Mouse (Mus musculus) heart, postnatal 10 days (tissue): ENCODE data around the gene Gm11037. TPM values are rescaled to one million over a fixed set of nuclear protein-coding genes. Genes with fewer than 3 reads are reported as not detected.

Experiments used
- DNase-seq, 2 experiments: peaks; one replicate each; pipeline ENCODE4 v3.0.0; 2021
- intact Hi-C: fragments of 180-260 bp; cut with DNase I; formaldehyde crosslinking; loops from one replicate; pipeline ENCODE4 v1.15.1; 2025
- total RNA-seq, 2 experiments: library from RNA; stranded (reverse); gene quantifications; 2 replicates each; pipeline ENCODE4 v1.2.3; 2021

Gm11037 gene
- total RNA-seq, 2 experiments from 2014 or later: not detected

DNA sequence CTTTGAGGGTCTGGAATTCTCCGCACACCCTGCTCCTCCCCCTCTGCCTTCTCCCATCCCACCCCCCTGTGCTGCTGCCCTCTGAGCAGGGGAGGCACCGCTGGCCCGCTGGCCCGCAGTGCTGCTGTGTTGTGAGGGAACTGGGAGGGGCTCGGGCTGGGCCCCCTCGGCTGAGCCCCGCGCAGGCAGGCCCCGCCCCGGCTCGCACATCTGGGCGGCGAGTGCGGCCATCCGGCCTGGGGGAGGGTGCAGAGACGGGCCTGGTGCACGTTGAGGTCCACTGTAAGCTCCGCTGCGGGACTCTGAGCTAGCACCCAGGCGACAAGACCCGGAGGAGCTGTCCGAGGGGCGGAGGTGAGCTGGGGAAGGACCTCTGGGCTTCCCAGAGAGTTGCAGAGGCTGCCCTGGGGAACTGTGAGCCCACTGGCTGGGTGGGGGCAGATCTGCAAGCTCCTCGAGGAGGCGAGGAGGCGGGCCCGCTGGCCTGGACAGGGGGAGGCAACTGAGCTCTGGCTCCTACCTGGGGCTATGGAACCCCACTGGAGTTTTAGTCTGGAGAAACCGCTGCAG is 6.1 kb upstream of the Gm11037 start, which contains the start of gene Hspa12b:
Gene Hspa12b, plus strand, starts transcription at position 120 of the 570 bp plus-strand sequence.
- DNase-seq: peak; percentile 78 to 80
- intact Hi-C loops: no loop called here

DNA sequence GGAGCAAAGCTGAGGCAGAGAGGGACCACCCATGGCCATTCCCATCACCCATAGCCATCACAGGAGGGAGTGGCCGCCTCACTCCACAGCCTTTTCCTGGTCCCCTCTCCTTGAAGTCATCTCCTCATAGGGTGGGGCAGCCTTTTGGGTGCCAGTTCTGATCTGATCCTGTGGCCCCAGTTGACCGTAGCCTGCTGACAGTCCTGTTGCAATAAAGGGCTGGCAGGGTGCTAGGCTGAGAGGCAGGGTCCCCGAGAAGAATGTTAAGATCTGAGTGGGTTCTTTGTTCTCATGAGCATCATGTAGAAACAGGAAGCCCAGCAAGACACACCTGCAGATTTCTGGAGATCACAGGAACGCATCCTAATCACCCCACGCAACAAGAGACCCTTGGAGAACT is 5.1 kb upstream of the Gm11037 start:
- DNase-seq: peak in 1 of 2 experiments; percentile 32
- intact Hi-C loops: no loop called here

DNA sequence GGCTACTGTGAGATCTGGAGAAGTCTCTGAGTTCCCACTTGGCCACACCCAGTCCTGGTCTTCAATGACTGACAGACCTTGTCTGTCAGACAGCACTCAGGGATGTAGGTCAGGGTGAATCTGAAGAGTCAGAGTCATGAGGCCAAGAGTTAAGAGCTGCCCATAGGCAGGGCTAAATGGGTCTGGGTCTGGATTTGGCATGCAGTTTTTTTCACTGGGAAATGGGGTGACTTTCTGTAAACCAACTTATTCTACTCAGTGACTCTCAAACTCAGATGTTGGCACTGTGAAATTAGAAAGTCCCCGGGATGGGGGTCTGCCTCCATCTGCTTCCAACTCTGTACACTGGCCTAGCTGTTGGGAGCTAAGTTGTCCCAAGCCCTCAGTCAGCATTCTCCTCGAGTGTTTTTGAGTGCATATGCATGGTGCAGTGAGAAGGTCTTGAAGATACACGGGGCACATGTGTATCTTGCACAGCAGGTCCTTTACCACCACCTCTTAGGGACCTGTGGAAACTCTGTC is 4.6 kb upstream of the Gm11037 start:
- intact Hi-C loops: no loop called here
- peak in 1 of 2 experiments; percentile 1 for DNase-seq

DNA sequence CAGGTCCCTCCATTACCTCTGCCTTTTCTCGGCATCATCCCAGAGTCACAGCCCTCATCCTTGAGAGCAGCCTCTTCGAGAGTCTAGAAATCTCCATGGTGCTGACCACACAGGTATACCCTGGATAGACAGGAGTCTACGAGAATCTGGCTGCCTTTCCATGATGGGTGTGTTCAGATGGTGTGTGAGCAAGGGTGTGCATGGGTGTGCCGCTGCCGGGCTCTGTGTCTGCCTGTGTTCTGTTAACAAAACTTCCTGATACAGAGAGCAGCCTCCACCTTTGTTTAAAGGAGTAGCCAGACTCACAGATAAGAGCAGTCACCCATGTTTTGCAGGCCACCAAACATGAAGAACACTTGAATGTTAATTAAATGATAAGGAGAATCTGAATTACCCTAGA is 3.5 kb upstream of the Gm11037 start:
- intact Hi-C loops: no loop called here
- peak in 1 of 2 experiments; percentile 16 for DNase-seq

DNA sequence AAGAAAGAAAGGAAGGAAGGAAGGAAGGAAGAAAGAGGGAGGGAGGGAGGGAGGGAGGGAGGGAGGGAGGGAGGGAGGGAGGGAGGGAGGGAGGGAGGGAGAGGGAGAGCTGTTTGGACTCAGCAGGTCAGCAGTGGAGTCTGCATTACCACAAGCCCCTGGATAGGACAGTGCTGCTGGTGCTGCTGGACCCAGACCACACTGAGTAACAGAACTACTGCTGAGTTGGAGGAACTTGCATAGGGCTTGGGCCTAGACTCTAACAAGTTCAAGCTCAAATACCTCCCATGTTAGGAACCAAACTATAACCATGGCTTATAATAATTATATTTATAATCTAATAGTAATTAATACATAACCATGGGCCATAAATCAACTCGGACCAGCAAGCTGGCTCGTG is 2.4 kb upstream of the Gm11037 start:
- DNase-seq: no peak
- intact Hi-C loops: no loop called here

DNA sequence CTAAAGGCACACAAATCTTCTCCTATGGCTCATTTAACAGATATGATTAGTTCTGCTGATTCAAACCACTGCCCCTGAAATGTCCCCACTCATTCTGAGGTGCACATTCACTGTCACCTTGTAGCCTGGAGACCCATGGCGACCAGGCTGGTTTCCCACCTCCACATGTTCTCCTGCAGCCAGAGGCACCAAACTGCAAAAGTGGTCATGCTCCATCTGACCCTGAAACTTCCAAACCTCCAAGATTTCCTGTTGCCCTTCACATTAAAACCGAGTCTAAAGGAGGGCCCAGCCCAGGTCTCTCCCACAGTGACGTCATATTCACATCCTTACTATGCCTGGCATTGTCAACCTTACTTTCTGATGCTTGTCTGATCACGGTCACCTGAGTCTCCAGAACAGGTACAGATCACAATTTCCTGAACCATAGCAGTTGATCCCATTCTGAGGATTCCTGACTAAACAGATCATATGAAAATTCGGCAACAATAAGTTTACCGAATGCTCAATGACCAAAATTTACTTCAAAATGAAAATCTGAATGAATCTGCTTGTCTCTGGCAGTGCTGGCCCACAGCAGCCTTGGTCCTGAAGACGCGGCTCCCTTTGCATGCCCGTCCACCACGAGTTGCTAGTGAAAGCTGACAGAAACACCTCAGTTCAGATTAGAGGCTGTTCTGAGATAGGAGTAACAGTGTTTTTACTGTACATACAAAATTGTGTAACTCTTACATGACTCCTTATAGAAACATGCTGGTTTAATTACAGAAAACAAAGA is 997 bp upstream of the Gm11037 start:
- DNase-seq: peak in 1 of 2 experiments; percentile 1
- intact Hi-C loops: no loop called here

DNA sequence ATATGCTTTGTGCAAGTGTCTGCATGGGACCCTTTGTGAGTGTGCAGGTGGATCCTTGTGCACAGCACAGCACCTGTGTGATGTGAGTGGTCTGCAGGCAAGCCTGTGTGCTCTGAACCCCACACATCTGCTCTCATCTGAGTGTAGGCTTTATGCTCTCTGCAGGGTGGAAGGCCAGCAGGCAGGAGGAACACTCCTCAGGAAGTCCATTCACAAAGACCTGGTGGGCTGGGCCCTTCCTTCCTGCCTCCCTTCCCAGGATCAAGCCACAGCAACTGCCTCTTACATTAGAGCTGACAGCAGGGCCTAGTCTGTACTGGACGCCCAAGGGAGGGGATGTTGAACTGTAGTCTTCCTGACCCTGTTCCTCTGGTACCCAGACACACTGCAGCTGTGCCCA is 1.1 kb downstream of the Gm11037 start:
- intact Hi-C loops: no loop called here
- DNase-seq: peak in 1 of 2 experiments; percentile 60

DNA sequence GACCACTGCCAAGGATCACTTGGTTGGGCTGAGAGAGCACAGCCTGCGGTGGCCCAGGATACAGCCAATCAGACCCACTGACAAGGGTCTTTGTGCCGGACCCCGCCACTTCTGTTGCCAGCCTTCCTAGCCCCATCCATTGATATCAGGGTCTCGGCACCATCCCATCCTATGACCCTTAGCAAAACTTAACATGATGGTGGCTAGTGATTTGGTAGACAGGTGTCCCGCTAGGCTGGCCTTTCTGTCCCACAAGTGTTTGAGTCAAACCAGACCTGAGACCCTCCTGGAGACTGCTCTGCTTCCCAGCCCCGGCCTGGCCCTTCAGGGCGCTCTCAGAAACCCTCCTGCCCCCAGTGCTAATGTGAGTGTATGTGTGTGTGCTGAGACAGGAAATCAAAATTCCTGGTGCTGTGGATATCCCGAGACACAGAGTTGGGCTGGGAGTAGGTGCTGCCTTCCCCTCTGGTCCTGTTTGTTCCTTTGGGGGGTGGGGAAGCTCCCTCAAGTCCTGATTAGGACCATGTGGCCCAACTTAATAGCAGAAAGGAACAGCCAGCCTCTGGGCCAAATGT is 1.6 kb downstream of the Gm11037 start:
- intact Hi-C loops: no loop called here
- DNase-seq: peak; percentile 12

DNA sequence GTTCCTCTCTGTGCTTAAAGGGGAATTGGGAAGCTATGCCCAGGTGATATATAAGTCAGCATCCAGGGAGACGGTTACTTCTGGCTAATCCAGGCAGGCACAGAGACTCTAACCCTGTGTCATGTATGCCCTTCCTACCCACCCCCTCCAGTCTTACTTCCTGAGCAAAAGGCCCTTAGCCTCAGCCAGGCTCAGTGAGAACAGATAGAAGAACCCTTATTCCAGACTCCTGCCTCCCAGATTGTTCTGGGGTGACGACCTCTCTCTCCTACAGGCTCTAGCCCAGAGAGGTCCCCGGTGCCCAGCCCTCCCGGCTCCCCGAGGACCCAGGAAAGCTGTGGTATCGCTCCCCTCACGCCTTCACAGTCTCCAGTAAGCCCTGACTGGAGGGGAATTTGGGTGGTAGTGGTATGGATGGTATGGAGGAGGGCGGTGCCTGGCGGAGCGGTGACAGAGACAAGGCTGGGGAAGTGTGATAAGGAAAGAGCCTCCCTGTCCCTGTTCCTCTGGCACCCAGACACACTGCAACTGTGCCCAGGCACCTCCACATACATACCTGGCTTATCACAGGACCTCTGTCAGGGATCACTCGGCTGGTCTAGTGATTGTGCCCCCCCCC is 2.3 kb downstream of the Gm11037 start:
- DNase-seq: peak; percentile 4 to 5

DNA sequence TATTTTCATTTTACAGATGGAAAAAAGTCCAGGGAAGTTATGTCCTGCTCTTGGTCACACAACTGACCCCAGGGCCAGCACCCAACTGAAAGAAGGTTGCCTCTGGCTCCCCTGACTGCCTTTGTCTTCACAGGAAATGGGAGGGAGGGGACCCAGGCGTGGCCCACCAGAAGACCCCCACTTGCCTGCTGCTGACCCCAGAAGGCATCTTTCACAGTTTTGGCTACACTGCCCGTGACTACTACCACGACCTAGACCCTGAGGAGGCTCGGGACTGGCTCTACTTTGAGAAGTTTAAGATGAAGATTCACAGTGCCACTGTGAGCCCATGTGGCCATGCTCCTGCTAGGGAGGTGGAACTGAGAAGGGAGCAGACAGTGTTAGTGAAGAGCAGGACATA is 5.0 kb downstream of the Gm11037 start:
- DNase-seq: no peak
- intact Hi-C loops: no loop called here

More for the DNA sequence above, 2.3 kb downstream of the Gm11037 start:
- intact Hi-C loops: no loop called here

DNA sequence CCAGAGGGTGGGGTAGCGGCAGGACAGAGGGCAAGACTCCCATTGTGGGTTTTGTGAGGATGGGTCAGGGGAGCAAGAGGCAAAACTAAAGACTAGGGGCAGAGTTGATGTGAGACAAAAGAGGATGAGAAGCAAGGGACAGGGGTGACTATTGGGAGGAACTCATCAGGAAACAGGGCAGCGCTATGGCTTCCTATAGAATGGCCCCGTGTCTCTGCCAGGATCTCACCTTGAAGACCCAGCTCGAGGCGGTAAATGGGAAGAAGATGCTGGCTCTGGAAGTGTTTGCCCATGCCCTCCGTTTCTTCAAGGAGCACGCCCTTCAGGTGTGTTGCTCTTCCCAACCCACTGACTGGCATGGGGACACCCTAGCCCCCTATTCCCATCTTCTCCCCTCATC is 5.5 kb downstream of the Gm11037 start:
- intact Hi-C loops: no loop called here
- no peak for DNase-seq

DNA sequence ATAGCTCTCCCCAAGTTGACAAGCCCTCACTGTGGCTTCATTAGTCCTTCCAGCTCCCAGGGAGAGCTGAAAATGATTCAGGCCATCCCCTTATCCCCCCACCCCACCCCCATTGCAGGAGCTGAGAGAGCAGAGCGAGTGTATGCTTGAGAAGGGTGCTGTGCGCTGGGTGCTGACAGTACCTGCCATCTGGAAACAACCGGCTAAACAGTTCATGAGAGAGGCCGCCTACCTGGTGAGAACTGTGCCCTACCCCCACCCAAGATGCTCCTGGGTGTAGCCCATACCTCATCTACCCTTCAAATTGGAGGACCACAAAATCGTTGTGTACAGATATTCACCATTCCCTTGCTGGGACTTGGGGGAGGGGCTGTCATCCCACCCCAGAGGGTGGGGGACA is 6.0 kb downstream of the Gm11037 start:
- no peak for DNase-seq
- intact Hi-C loops: no loop called here

DNA sequence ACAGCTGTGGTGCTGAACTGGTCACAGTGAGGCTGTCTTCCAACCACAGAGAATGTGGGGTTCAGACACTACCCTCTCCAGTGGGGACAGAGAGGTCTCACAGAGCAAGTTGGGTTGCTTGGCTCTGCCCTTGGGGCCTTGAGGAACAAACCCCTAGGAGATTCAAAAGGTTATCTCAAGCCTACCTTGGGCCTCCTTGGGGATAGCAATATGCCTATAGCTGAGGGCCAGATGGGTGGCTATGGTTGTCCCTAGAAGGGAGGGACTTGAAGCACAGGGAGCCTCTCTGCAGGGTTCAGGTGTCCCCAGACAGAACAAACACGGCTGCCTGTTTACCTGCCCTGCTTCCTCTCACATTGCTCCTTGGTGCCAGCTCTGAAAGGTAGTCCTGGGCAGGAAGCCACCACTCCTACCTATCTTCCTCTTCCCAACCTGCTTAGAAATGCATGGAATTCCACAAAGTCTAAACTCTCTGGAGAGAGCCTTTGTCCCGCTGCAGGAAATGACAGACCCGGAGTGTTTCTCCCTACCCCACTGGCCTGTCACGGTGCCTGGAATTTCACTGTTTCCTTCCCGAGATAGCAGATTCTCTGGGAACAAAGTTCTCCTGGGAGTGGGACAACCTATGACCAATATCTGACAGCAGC is 6.7 kb downstream of the Gm11037 start:
- peak; percentile 63 to 67 for DNase-seq
- intact Hi-C loops: loop anchor here (2.0 kb wide), 1 partner anchor 15 kb away; no protein-coding TSS in a partner anchor

DNA sequence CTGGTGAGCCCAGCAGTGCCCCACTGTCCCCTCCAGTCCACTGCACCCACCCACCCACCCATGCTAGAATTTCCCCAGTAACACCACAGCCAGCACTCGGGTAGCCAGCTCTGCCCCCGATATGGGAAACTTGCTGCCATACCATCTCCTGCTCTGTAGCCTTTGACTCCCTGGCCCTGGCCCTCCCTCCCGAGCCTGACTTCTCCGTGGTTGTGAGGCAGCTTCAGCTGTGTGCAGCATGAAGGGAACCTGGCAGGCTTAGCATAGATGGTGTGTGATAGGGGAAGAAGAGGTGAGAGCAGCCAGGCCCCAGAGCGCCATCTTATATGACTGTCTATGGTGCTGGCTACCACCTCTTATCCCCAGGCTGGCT is 7.2 kb downstream of the Gm11037 start:
- intact Hi-C loops: loop anchor here (2.0 kb wide), 1 partner anchor 16 kb away; no protein-coding TSS in a partner anchor
- no peak for DNase-seq

DNA sequence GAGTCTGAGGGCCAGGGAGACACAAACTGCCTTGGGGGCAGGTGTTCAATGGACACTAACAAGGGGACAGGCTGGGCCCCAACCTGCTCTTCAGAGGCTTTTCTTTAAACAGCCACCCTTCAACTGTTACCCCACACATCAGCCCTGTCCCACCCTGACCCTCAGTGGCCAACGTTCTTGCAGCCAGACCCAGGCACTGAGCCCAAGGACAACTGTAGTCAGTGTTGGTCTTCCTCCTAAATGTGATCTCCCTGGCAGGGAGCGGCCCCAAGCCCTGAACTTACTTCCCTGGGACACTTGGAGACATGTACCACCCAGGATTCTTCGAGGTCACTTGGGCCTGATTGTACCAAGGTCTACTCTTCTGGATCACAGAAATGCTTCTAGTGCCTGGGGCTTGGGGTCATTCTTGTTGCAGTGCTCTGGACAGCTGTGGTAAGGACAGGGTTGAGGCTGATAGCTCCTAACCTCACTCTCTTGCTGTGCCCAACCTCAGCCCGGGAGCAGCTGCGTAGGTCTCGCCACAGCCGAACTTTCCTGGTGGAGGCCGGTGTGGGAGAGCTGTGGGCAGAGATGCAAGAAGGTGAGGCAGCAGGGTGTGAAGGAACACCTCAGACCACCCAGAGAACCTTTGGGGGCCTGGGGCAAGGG is 8.2 kb downstream of the Gm11037 start:
- DNase-seq: no peak
- intact Hi-C loops: loop anchor here (1.0 to 2.0 kb wide), 2 partner anchors 8 to 17 kb away; partner anchors contain the start of gene Gm11037

DNA sequence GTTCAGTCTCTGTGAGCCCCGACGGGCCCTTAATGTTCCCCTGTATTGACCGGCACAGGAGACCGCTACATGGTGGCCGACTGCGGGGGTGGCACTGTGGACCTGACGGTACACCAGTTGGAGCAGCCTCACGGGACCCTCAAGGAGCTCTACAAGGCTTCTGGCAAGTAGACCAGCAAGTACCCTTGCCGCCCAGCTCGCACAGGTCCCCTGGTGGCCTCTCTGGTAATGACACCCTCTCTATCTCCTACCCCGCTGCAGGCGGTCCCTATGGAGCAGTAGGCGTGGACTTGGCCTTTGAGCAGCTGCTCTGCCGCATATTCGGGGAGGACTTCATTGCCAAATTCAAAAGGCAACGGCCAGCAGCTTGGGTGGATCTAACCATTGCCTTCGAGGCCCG is 9.3 kb downstream of the Gm11037 start:
- DNase-seq: peak; percentile 87 to 91
- intact Hi-C loops: loop anchor here (1.0 kb wide), 1 partner anchor 47 kb away; no protein-coding TSS in a partner anchor

DNA sequence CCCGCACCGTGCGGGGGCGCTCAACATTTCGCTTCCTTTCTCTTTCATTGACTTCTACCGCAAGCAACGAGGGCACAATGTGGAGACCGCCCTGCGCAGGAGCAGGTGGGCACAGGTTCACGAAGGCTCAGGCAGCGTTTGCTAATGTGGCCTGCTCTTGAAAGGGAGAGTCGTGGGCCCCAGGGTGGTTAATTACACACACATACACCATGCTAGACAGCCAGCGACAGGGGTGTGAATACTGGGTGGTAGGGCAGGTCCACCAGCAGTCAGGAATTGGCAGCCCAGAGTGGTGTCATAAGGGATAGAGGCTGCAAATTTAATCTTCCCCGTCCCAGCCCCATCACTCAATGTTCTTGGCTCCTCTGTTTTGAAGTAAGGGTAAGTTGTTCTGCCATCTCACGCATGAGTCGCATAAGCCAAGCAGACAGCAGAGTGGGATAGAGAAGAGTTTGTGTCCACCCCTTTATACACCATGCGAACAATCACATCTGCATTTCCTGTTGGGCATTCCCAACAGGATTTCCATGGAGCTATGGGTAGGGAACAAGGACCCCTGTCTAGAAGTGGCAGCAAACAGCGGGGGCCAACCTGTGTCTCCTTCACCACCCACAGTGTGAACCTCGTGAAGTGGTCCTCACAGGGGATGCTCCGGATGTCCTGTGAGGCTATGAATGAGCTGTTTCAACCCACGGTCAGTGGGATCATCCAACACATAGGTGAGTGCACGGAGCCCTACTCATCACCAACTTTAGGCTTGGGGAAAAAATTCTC is 9.9 kb downstream of the Gm11037 start:
- DNase-seq: no peak
- intact Hi-C loops: no loop called here

DNA sequence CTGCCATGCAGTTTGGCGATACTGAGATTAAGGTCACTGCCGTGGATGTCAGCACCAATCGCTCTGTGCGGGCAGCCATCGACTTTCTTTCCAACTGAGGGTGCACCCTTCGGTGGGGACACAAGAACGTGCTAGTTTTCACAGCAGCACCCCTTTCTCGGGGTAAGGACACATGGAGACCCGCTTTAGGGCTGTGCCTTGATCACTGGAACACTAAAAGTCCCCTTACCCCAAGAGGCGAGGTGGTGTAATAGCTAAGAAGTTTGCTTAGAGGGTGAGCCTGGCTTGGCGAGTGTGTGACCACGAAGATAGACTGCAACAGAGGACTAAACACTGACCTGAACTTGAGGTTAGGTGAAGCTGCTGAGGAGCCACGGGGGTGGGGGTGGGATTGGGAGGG is 11.8 kb downstream of the Gm11037 start:
- no peak for DNase-seq
- intact Hi-C loops: no loop called here

DNA sequence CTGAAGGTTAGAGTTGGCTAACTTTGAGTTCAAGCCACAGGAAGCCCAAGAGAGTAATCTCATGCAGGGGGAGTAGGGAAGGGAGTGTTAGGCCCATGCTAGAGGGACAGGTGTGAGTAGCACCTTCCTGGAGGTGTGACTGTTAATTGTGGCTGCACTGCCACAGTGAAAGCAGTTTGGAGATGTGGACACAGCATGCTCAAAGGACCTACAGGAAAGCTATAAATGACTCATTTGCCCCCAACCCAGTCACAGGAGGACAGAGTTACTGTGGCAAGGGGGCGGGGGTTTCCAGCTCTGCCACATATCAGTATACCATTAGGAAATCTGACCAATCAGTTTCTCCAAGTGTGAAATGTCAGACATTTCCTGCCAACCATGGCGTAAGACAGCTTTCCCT is 12.2 kb downstream of the Gm11037 start:
- intact Hi-C loops: no loop called here
- no peak for DNase-seq
